Mouse (Mus musculus) forebrain, embryonic 10.5 days (tissue): Measurements from ENCODE around the gene Ptgis. TPM values are rescaled to one million over a fixed set of nuclear protein-coding genes. Genes with fewer than 3 reads are reported as not detected.
"Not testable (repeated sequence)": the region's sequence is repeated elsewhere in the genome, so short reads cannot be mapped to it uniquely, and the experiment has no call there.

Experiments used
- DNase-seq: peaks from one replicate; pipeline ENCODE4 v3.0.0-alpha.2; 2017; ENCODE audit warnings: low spot score; ENCODE audit errors: extremely low spot score
- H3K27ac ChIP-seq: fragments of 300-500 bp; sonication (generic); 2 replicates; pipeline ENCODE4 v1.5.1; 2016; ENCODE audit warnings: mild to moderate bottlenecking
- H3K27me3 ChIP-seq: fragments of 300-500 bp; sonication (generic); 2 replicates; pipeline ENCODE4 v1.6.1; 2016; ENCODE audit warnings: mild to moderate bottlenecking; ENCODE audit not compliant: poor library complexity, severe bottlenecking
- H3K36me3 ChIP-seq: fragments of 300-500 bp; sonication (generic); replicated peaks from 2 replicates; pipeline ENCODE4 v1.6.1; 2016; ENCODE audit warnings: mild to moderate bottlenecking, moderate library complexity
- H3K4me1 ChIP-seq: fragments of 300-500 bp; sonication (generic); 2 replicates; pipeline ENCODE4 v1.6.1; 2016
- H3K4me3 ChIP-seq: fragments of 300-500 bp; sonication (generic); 2 replicates; pipeline ENCODE4 v1.5.1; 2016; ENCODE audit warnings: mild to moderate bottlenecking, moderate library complexity
- H3K9me3 ChIP-seq: fragments of 300-500 bp; sonication (generic); 2 replicates; pipeline ENCODE4 v1.6.1; 2016; ENCODE audit warnings: mild to moderate bottlenecking, moderate library complexity
- WGBS: fragments of 180-500 bp; shearing (Covaris S2); methylation state at CpG from one replicate; pipeline ENCODE4 v1.1.7; 2016; 5-methylcytosine and 5-hydroxymethylcytosine counted together
- polyA plus RNA-seq: library from polyadenylated mRNA; unstranded; fragments of >200 nt; fragmentation: Nextera tagmentation; extraction: Ambion mirVana; gene quantifications from 2 replicates; pipeline ENCODE4 v1.2.1, GENCODE M21; 2016

Gene Ptgis
- polyA plus RNA-seq, 1 experiment from 2014 or later: 13.5 TPM

- H3K4me1 ChIP-seq: no peaks in the 10 kb centered on the region
- peak; percentile 74 for DNase-seq
- H3K4me3 ChIP-seq: no peak overlapping the region
- H3K27ac ChIP-seq: no peak overlapping the region
- WGBS: 64% methylated on average over 8 of the region's 8 CpGs
- peaks cover 50% of the 10 kb centered on the region for H3K36me3 ChIP-seq
- H3K27me3 ChIP-seq: no peaks in the 10 kb centered on the region
- H3K9me3 ChIP-seq: no peaks in the 10 kb centered on the region
Measured at GRCm38 (mm10) chr2:167219154-167219775, 21.1 kb downstream of the Ptgis start.

DNA sequence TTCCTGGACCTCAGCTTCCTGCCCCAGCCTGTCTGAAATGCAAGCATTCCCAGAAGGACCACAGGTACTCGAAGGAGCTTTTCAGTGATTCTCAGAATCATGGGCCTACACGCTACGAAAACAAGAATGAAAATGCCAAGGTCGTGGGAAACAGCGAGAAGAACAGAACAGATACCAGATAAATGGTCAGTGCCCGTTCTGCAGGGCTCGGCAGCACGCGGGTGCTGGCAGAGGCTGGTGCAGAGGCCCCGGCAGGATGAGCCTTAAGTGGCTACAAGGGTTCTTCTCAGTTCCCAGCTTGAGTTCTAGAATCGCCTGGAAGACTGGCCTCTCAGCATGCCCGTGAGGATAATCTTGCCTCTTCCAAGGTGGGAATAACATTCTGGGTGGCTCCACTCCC, 26.7 kb downstream of the Ptgis start:
- 97% methylated on average over 12 of the region's 12 CpGs for WGBS
- DNase-seq: no peak
- H3K4me3 ChIP-seq: no peak overlapping the region
- no peak overlapping the region for H3K27ac ChIP-seq
- H3K9me3 ChIP-seq: peaks cover 5% of the 10 kb centered on the region; the same call in 1 of the 2 replicates
- H3K36me3 ChIP-seq: peaks cover 51% of the 10 kb centered on the region
- H3K4me1 ChIP-seq: no peaks in the 10 kb centered on the region
- no peaks in the 10 kb centered on the region for H3K27me3 ChIP-seq

DNA sequence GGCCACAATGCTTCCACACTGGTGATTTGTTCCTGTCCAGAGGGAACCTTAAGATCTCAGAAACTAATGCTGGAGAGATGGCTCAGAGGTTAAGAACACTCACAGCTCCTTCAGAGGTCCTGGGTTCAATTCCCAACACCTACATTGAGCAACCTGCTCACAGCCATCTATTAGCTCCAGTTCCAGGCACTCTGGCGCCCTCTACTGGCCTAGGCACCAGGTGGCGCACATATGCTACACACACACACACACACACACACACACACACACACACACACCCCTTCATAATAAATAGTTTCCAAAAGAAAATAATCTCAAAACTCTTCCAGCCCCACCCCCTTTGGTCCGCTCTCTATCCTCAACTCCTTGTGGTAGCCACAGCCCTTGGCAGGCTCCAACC, 27.3 kb downstream of the Ptgis start:
- Histone ChIP-seq H3K9me3 (peaks cover 5% of the 10 kb centered on the region; the same call in 1 of the 2 replicates), H3K4me1 (no peaks in the 10 kb centered on the region), H3K4me3 (no peak overlapping the region), H3K27me3 (no peaks in the 10 kb centered on the region), H3K36me3 (peaks cover 51% of the 10 kb centered on the region), H3K27ac (no peak overlapping the region)
- WGBS: 92% methylated on average over 3 of the region's 3 CpGs
- no peak for DNase-seq

GRCm38 (mm10) chr2:167212551-167212950, 27.9 kb downstream of the Ptgis start:
- WGBS: 91% methylated on average over 6 of the region's 6 CpGs
- no peak for DNase-seq
- Histone ChIP-seq H3K27me3 (no peaks in the 10 kb centered on the region), H3K27ac (no peak overlapping the region), H3K4me3 (no peak overlapping the region), H3K36me3 (peaks cover 49% of the 10 kb centered on the region), H3K4me1 (0 out of 2 replicates have a peak, but pooled peaks cover 2% of the 10 kb centered on the region), H3K9me3 (peaks cover 5% of the 10 kb centered on the region; the same call in 1 of the 2 replicates)

- no peak for DNase-seq
- H3K36me3 ChIP-seq: peaks cover 45% of the 10 kb centered on the region
- H3K4me3 ChIP-seq: no peak overlapping the region
- no peak overlapping the region for H3K27ac ChIP-seq
- 91% methylated on average over 3 of the region's 3 CpGs for WGBS
- peaks cover 5% of the 10 kb centered on the region; the same call in 1 of the 2 replicates for H3K9me3 ChIP-seq
- no peaks in the 10 kb centered on the region for H3K27me3 ChIP-seq
- H3K4me1 ChIP-seq: 0 out of 2 replicates have a peak, but pooled peaks cover 4% of the 10 kb centered on the region
Measured at GRCm38 (mm10) chr2:167212089-167212488, 28.3 kb downstream of the Ptgis start.

DNA sequence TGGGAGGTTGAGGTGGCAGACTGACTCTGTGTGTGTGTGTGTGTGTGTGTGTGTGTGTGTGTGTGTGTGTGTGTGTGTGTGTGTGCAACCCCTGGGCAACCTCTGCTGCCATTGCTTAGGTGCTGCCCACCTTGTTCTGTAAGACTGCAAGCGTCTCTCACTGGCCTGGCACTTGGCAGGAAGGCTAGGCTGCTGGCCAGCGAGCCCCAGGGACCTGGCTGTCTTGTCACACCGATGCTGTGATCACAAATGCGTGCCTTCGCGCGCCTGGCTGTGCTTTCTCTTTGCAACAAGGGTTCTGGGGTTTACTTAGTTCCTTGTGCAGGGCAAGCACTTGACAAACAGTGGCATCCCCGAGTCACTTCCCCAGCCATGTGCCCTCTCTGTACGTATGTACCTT, 30.5 kb downstream of the Ptgis start:
- H3K27me3 ChIP-seq: no peaks in the 10 kb centered on the region
- 85% methylated on average over 9 of the region's 9 CpGs for WGBS

DNA sequence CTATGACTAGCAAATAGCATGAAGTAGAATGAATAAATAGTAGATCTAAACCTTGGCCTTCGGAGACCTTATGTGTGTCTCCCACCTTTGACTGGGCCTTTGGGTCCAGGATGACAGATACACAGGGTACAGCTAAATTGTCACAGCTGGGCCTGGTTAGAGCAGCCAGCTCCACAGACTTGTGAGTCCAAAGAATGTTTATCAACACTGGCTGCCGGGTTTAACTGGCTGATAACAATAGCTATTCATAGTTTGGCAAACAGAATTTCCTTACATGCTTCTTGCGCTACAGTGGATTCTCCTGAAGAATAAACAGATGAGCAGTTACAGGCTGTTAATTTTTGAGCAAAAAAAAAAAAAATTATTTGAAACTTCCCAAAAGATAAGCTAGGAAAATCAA, 31.4 kb downstream of the Ptgis start:
- Histone ChIP-seq H3K27me3 (no peaks in the 10 kb centered on the region), H3K4me1 (0 out of 2 replicates have a peak, but pooled peaks cover 4% of the 10 kb centered on the region), H3K4me3 (no peak overlapping the region), H3K27ac (no peak overlapping the region), H3K9me3 (peaks cover 5% of the 10 kb centered on the region; the same call in 1 of the 2 replicates), H3K36me3 (peaks cover 19% of the 10 kb centered on the region)
- 89% methylated on average over 3 of the region's 3 CpGs for WGBS
- no peak for DNase-seq

More for the DNA sequence above, 30.5 kb downstream of the Ptgis start:
- Histone ChIP-seq H3K27ac (no peak overlapping the region), H3K4me3 (no peak overlapping the region), H3K36me3 (peaks cover 28% of the 10 kb centered on the region), H3K4me1 (0 out of 2 replicates have a peak, but pooled peaks cover 4% of the 10 kb centered on the region), H3K9me3 (peaks cover 5% of the 10 kb centered on the region; the same call in 1 of the 2 replicates)
- no peak for DNase-seq

- H3K9me3 ChIP-seq: no peaks in the 10 kb centered on the region
- H3K27me3 ChIP-seq: no peaks in the 10 kb centered on the region
- peaks cover 22% of the 10 kb centered on the region for H3K4me1 ChIP-seq
- WGBS: 93% methylated on average over 18 of the region's 18 CpGs
- DNase-seq: no peak
- H3K27ac ChIP-seq: no peak overlapping the region
- peaks cover 5% of the 10 kb centered on the region; the same call in 1 of the 2 replicates for H3K36me3 ChIP-seq
- H3K4me3 ChIP-seq: no peak overlapping the region
Measured at GRCm38 (mm10) chr2:167205918-167206629, 34.3 kb downstream of the Ptgis start.

GRCm38 (mm10) chr2:167204686-167205085, 35.7 kb downstream of the Ptgis start:
- not testable (repeated sequence) for H3K4me3 ChIP-seq, H3K27me3 ChIP-seq, H3K36me3 ChIP-seq, H3K27ac ChIP-seq, H3K9me3 ChIP-seq, DNase-seq
- peaks cover 22% of the 10 kb centered on the region for H3K4me1 ChIP-seq
- WGBS: 85% methylated on average over 5 of the region's 5 CpGs

DNA sequence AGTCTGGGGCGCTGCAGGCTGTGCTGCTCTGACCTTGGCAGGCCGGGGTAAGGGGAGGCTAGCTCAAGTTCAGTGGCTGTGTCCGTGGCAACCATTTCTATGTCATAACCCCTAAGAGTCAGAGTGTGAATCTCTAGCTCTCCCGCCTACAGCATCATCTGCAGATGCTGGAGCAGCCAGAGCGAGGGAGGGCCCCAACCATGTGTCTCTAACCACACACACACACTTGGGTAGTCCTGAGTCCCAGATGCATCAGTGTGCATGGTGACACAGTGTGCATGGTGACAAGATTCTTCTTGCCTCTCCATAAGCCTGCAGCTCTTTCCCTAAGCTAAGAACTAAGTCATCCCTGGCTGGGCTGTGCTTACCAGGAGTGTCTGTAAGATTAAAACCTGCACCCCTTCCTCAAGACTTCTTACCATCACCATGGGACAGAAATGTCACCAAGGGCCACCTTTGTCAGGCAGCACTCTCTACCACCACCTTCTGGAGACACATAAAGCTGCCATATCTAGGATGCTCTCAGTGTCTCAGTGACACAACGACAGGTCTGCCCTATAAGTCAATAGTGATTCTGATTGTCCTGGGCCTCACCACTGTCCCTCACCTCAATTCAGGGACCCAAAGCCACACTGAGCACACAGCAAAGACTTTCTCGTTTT, 36.8 kb downstream of the Ptgis start:
- peaks cover 25% of the 10 kb centered on the region for H3K4me1 ChIP-seq
- no peak for DNase-seq
- H3K27me3 ChIP-seq: no peaks in the 10 kb centered on the region
- peaks cover 5% of the 10 kb centered on the region; the same call in 1 of the 2 replicates for H3K36me3 ChIP-seq
- no peaks in the 10 kb centered on the region for H3K9me3 ChIP-seq
- WGBS: 85% methylated on average over 7 of the region's 7 CpGs
- H3K27ac ChIP-seq: no peak overlapping the region
- no peak overlapping the region for H3K4me3 ChIP-seq

DNA sequence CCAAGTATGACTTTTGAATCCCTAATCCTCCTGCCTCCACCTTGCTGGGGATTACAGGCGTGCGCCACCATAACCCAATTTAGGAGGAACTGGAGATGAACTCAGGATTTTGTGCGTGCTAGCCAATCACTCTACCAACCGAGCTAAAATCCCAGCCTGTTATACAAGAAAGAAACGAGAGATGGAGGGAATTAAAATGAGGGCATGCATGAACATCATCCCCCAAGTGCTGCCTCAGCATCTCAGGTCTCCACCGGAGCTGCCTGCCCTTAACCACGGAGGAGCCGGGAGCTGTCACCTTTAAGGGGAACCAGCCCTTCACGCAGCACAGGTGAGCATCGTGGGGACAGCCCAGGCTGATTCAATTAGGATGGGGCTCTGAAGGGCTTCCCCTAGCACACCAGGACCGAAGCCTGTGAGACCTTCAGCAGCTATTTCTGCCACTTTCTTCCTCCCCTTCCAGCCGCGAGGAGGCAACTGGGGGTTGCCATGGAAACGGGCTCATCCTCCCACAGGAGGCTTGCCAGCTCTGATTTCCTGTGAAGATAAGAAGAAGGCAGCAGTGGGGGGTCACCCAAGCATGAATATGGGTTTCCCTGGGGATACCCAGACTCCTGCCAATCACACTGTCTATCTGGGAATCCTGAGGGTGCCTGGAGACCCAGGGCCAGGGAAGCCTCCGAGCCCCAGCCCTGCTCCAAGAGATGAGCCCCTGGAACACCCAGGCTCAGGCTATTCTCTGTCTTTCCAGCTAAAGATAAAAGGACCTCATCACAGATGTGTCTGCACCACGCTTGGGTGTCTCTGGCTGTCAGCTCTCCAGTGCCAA, 38.7 kb downstream of the Ptgis start:
- peaks cover 25% of the 10 kb centered on the region for H3K4me1 ChIP-seq
- no peaks in the 10 kb centered on the region for H3K27me3 ChIP-seq
- no peak overlapping the region for H3K4me3 ChIP-seq
- H3K27ac ChIP-seq: no peak overlapping the region
- WGBS: 46% methylated on average over 16 of the region's 16 CpGs
- H3K36me3 ChIP-seq: peaks cover 3% of the 10 kb centered on the region; the same call in 1 of the 2 replicates
- DNase-seq: no peak
- no peaks in the 10 kb centered on the region for H3K9me3 ChIP-seq
